Mouse (Mus musculus) adrenal gland (tissue): ENCODE data around the gene Srsf9.

Experiments
- intact Hi-C: fragments of 180-260 bp; cut with DNase I; formaldehyde crosslinking; loops from one replicate; pipeline ENCODE4 v1.15.1; 2025
- long read RNA-seq, 2 experiments: library from polyadenylated mRNA; unstranded; transcript quantifications; one replicate each; pipeline ENCODE4 v2.0.0; 2020; ENCODE audit warnings: borderline replicate concordance in 1 of 2; ENCODE audit not compliant: insufficient replicate concordance in 1 of 2

Srsf9 gene
- long read RNA-seq, experiment 1, transcript Srsf9-201 (4 exons, 1,162 nt), result major isoform, 26 of 34 reads
- long read RNA-seq, experiment 1, partial matches to known transcripts, result 1 of 34 reads
- long read RNA-seq, experiment 1, other reads (novel, unspliced or antisense), result 7 of 34 reads
- long read RNA-seq, experiment 2, transcript Srsf9-201 (4 exons, 1,162 nt), result major isoform, 41 of 46 reads
- long read RNA-seq, experiment 2, partial matches to known transcripts, result 2 of 46 reads
- long read RNA-seq, experiment 2, other reads (novel, unspliced or antisense), result 3 of 46 reads

DNA sequence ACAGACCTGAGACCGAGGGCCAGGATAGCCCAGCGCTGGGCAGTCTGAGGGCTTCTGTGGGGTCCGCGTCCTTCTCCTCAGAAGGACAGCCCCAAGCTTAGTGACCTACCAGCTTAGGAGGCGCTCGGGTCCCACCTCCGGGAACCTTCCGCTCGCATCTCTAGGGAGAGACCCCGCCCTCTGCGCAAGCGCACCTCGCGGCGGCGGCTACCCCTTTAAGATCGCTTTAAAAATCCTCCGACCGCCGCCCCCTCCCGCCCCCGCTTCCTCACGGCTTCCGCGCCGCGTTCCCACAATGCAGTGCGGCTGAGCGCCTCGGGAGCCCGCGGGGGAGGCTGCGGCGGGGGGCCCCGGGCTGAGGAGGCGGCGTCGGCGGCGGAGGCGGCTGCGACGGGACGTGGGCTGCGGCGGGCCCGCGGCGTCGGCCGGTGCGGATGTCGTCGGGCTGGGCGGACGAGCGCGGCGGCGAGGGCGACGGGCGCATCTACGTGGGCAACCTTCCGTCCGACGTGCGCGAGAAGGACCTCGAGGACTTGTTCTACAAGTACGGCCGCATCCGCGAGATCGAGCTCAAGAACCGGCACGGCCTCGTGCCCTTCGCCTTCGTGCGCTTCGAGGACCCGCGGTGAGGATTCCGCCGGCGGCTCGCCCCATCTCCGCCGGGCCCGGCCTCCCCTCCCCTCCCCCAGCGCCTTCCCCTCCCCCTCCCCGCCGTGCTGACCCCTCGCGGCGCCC, at the start of gene Srsf9:
Srsf9 (plus strand) TSS at position 303 of the 735 bp plus-strand sequence.
- intact Hi-C loops, result loop anchor here (2.0 kb wide), 1 partner anchor 14 kb away; the partner anchor contains the start of genes Gatc and Triap1

DNA sequence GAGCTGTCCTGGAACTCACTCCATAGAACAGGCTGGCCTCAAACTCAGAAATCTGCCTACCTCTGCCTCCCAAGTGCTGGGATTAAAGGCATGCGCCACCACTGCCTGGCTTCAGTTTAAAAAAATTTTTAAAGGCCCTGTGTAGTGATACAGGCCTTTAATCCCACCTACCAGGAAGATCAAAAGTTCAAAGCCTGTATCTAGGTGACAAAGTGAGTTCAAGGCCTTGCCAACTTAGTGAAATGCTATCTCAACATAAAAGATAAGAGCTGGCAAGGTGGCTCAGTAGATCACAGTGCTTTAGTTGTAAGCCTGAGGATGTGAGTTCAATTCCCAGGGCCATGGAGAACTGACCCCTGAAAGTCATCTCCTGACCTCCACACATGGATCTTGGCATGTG, 48.9 kb upstream of the Srsf9 start:
- intact Hi-C loops, result no loop called here

DNA sequence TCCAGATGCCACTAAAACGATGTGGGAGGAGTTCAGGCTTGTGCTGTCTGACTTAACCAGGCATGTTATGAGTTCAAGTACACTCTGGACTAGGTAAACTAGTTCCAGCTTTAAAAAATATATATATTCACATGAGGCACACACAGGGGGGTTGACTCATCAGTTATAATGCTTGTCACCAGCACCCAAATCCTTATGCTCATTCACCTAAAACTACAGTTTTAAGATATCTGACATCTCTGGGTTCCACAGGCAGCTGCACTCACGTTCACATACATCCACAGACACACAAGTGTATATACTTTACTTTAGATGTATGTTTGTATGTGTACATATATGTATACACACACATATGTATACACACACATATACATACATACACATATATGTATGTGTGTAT, 48.2 kb upstream of the Srsf9 start:
- intact Hi-C loops, result no loop called here

DNA sequence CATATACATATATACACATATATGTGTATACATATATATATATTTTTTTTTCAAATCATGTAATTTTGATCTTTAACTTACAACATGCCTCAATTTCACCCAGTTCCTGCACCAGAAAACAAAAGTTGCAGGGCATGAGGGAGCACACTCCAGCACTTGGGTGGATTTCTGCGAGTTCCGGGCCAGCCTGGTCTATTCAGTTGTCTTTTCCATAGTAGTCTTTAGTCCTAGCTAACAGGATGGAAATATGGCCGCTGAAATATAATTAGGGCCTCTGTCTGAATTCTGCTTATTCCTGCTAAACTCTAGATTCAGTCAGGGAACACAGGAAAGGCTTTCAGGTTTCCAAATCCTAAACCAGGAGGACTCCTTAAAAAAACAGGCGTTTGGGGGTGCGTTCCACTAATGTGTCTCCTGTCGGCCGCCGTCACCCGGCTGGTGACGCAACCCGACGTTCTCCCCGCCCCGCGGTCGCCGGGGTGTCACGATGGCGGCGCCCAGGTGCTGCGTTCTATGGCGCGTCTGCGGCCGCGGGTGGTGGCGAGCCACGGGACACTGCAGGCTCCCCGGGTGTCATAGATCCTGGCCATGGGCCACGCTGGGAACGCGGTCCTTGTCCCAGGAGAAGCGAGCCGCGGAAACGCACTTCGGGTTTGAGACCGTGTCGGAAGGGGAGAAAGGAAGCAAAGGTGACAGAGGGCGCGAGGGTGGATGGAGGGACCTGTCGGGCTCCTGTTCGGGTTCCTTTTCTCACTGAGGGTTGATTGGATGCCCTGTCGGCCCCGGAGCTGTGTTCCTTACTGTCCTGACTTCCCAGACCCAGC, 47.5 kb upstream of the Srsf9 start, which contains the start of gene Coq5:
Coq5 (plus strand) TSS at position 441 of the 824 bp plus-strand sequence.
- intact Hi-C loops, result loop anchor here (5.0 kb wide), 1 partner anchor 63 kb away; the partner anchor contains the start of genes Gatc and Triap1

DNA sequence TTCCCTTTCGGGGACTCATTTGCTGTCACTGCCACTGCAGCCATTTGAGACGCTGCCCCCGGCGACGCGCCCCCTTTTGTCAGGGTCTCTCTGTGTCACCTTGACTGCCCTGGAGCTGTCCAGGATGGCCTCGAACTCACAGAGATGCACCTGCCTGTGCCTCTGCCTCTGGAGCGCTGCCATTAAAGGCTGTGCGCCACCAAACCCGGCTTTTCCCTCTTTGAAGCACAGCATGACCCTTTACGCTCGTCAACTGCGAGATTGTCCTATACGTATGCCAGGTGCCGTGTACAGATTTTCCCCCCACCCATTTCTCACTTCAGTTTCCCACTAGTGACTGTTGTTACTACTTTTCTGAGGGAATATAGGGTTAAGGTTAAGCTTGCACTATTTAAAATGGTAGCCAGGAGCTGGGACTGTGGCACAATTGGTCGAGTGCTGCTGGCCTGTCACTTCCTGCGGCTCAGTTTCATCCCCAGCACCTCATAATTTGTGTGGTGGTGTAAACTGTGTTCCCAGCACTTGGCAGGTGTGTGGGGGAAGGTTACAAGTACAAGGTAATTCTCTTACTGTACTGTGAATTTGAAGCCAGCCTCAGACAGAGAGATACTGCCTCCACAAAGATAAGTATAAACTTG, 46.8 kb upstream of the Srsf9 start:
- intact Hi-C loops, result loop anchor here (5.0 kb wide), 1 partner anchor 62 kb away; the partner anchor contains the start of genes Gatc and Triap1

DNA sequence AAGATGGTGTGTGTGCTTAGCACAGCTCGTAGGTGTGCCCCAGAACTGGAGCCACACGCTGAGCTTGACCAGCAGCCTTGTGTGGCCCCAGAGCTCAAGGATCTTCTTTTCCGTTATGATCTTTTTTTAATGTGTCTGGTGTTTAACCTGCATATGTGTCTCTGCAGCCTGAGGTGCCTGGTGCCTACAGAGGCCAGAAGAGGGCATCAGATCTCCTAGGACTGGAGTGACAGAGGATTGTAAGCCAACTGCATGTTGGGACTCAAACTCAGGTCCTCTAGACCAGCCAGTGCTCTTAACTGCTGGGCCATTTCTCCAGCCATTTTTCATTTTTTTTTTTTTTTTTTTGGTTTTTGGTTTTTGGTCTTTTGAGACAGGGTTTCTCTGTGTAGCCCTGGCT, 42.2 kb upstream of the Srsf9 start:
- intact Hi-C loops, result loop anchor here (5.0 kb wide), 1 partner anchor 58 kb away; the partner anchor contains the start of genes Gatc and Triap1

GRCm38 (mm10) chr5:115294173-115294572, 32.8 kb upstream of the Srsf9 start:
- intact Hi-C loops, result no loop called here

GRCm38 (mm10) chr5:115296347-115296746, 30.6 kb upstream of the Srsf9 start:
- intact Hi-C loops, result no loop called here

GRCm38 (mm10) chr5:115300035-115300744, 26.8 kb upstream of the Srsf9 start:
- intact Hi-C loops, result loop anchor here (5.0 kb wide), 1 partner anchor 37 kb away; no protein-coding TSS in a partner anchor

DNA sequence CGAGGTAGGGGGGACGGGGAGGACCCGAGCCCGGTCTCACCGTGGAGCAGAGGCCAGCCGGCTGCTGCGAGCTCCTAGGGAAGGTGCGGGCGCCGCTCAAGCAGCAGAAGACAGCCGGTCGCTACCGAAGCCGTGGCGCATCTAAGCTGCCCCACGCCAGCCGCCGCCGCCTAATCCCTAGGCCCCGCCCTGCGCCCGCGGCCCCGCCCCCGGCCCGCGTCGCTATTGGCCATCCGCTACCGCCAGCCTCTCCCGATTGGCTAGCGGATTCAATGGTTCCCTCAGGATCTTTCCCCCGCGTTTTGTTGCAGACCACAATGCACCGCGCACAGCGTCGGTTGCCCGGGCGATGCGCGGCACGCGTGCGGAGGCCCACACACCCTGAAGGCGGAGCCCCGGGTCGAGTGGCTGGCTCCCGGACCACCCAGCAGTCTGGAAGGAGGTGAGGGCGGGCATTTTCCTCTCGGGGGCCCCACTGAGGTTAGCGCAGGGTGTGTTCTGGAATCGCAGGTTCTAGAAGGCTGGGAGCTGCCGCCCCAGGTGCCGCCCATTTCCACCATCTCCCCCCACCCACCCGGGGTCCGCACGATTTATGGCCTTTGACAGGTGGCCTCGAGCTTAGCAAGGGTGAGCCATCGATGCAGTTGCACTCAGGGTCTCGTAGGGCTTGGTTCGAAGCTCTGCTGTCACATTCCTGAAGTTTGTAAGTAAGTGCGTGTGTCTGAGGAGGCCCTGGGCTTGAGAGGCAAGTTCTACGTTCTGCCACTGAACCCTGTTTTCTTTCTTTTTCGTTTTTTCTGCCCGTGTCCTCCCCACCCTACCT, 26.0 kb upstream of the Srsf9 start, which contains the start of gene Dynll1:
Dynll1 (minus strand) TSS at position 208 of the 823 bp plus-strand sequence.
- intact Hi-C loops, result loop anchor here (5.0 kb wide), 1 partner anchor 36 kb away; no protein-coding TSS in a partner anchor

GRCm38 (mm10) chr5:115301615-115302014, 25.4 kb upstream of the Srsf9 start:
- intact Hi-C loops, result loop anchor here (5.0 kb wide), 1 partner anchor 36 kb away; no protein-coding TSS in a partner anchor

DNA sequence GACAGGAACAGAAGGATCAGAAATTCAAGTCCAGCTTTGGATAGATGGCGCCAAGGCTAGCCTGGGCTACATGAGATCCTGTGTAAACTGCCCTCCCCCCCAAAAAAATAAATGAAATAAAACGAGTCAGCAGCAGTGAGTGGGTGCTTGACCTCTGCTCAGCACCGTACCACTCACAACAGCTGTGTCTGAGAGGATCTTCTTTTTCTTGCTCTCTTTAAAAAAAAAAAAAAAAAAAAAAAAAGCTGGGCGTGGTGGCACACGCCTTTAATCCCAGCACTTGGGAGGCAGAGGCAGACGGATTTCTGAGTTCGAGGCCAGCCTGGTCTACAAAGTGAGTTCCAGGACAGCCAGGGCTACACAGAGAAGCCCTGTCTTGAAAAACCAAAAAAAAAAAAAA, 24.8 kb upstream of the Srsf9 start:
- intact Hi-C loops, result loop anchor here (5.0 kb wide), 1 partner anchor 35 kb away; no protein-coding TSS in a partner anchor

- intact Hi-C loops, result no loop called here
Observed at GRCm38 (mm10) chr5:115312354-115312753, 14.6 kb upstream of the Srsf9 start.

DNA sequence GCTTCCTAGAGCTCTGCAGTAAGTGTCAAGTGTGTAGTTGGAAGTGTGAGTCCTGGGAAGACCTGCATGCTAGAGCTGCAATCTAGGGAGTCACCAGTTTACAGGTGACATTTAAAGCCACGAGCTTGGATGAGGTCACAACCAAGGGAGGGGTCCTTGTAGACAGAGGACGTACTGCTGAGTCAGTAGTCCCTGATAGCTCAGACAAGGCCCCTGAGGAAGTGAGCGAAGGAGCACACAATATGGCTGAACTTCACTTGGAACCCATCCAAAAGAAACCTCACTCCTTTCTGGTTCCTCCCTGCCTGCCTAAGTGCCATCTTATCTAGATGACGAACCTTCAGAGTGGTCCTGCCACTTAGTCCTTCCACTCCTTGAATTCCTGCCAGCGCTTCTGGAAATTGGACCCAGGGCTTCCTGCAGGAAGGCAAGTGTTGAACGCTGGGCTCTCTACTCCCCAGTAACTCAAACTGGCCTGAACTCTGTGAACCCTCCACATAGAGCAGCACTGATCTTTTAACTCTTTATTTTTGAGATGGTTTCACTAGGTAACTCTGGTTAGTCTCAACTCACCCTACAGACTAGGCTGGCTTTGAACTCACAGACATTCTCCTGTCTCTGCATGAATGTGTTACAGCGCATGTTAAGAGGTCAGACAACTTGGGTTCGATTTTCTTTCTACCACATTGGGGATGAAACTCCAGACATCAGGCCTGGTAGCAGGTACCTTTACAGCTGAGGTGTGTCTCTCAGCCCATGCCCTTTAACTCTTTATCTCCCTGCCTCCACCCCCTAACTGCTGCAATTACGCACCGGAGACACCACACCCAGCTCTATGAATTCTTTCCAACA, 13.9 kb upstream of the Srsf9 start:
- intact Hi-C loops, result no loop called here

- intact Hi-C loops, result no loop called here
Observed at GRCm38 (mm10) chr5:115313668-115313943, 13.4 kb upstream of the Srsf9 start.

DNA sequence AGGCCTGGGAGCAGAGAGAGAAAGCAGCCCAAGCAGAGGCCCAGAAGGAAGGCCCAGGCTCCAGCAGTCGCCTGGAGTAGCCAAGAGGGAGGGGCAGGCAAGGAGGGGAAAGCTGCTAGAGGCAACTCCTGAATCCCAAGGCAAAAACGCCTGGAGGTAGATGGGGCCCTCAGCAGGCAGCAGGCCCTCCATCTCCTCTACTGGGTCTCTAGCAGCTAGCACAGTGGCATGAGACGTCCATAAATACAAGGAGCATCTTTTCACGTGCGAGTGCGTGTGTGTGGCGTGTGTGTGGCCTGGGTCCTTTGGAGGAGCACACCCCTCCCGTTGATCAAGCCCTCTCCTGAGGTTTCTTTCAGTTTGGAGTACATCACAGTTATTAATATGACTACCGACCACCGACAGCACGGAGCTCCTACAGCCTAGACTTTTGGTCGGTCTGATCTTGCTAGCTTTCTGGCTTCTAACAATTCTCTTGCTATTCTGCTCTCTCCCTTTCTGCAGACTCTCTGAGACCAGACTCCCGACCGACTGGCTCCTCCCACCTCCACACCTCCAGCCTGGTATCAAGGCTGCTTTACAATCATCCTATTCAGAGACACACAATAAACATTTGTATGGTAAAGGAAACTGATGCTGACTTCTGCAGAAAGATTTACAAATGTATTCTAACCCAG, 9.9 kb upstream of the Srsf9 start:
- intact Hi-C loops, result no loop called here

- intact Hi-C loops, result no loop called here
Observed at GRCm38 (mm10) chr5:115317645-115318328, 9.2 kb upstream of the Srsf9 start.
